Mouse (Mus musculus) C2C12 (cell line): ENCODE results near the gene Cyb5r1. TPM values are rescaled to one million over a fixed set of nuclear protein-coding genes. Genes with fewer than 3 reads are reported as not detected.

Experiments used
- H3K27me3 ChIP-seq: one replicate; pipeline ENCODE4 v1.6.1; 2011; ENCODE audit not compliant: control insufficient read depth, insufficient read depth, insufficient read length
- H3K36me3 ChIP-seq: one replicate; pipeline ENCODE4 v1.6.1; 2011; ENCODE audit not compliant: control insufficient read depth, insufficient read depth
- H3K4me3 ChIP-seq: one replicate; pipeline ENCODE4 v1.5.1; 2011; ENCODE audit warnings: mild to moderate bottlenecking, control low read depth; ENCODE audit not compliant: poor library complexity, insufficient read depth, severe bottlenecking
- H3K79me2 ChIP-seq: one replicate; pipeline ENCODE4 v1.6.1; 2011; ENCODE audit not compliant: control insufficient read depth, insufficient read depth
- H3K79me3 ChIP-seq: one replicate; pipeline ENCODE4 v1.6.1; 2011; ENCODE audit warnings: low read depth, control low read depth
- H3ac ChIP-seq: one replicate; pipeline ENCODE3; 2011; ENCODE audit warnings: low read depth; ENCODE audit not compliant: control insufficient read depth, insufficient read length
- CEBPB ChIP-seq: IDR thresholded peaks from one replicate; pipeline ENCODE4 v1.6.1; 2011; ENCODE audit warnings: low read depth, mild to moderate bottlenecking, control low read depth, moderate library complexity
- CTCF ChIP-seq: IDR thresholded peaks from one replicate; pipeline ENCODE4 v1.5.1; 2011; ENCODE audit not compliant: control insufficient read depth, insufficient read depth, insufficient read length
- FOSL1 ChIP-seq: IDR thresholded peaks from one replicate; pipeline ENCODE4 v1.8.0; 2011; ENCODE audit warnings: mild to moderate bottlenecking, low read length; ENCODE audit not compliant: poor library complexity, insufficient read depth, severe bottlenecking
- MAX ChIP-seq: IDR thresholded peaks from one replicate; pipeline ENCODE4 v1.6.1; 2011; ENCODE audit warnings: mild to moderate bottlenecking, control low read depth
- MYOD1 ChIP-seq: IDR thresholded peaks from one replicate; pipeline ENCODE4 v1.6.1; 2011; ENCODE audit warnings: low read depth; ENCODE audit not compliant: control insufficient read depth, insufficient read length
- MYOG ChIP-seq: IDR thresholded peaks from one replicate; pipeline ENCODE4 v1.6.1; 2011; ENCODE audit not compliant: control insufficient read depth, insufficient read length; ENCODE audit errors: extremely low read depth
- USF1 ChIP-seq: IDR thresholded peaks from one replicate; pipeline ENCODE4 v1.6.1; 2011; ENCODE audit warnings: low read depth, mild to moderate bottlenecking, control low read depth, moderate library complexity
- long read RNA-seq, 2 experiments: library from polyadenylated mRNA; unstranded; transcript quantifications; one replicate each; pipeline ENCODE4 v2.0.0; 2019 to 2020
- polyA plus RNA-seq: library from polyadenylated mRNA; unstranded; fragments of >200 nt; fragmentation: generic; extraction: Trizol; gene quantifications from one replicate; pipeline ENCODE4 v1.2.1, GENCODE M21; 2012; ENCODE audit warnings: missing spikeins

The Cyb5r1 gene
- polyA plus RNA-seq: 68.4 TPM
- long read RNA-seq, experiment 1, transcript Cyb5r1-201 (9 exons, 1,837 nt): major isoform, 55 of 101 reads
- long read RNA-seq, experiment 1, partial matches to known transcripts: 19 of 101 reads
- long read RNA-seq, experiment 1, other reads (novel, unspliced or antisense): 27 of 101 reads
- long read RNA-seq, experiment 2, transcript Cyb5r1-201 (9 exons, 1,837 nt): major isoform, 195 of 277 reads
- long read RNA-seq, experiment 2, partial matches to known transcripts: 37 of 277 reads
- long read RNA-seq, experiment 2, other reads (novel, unspliced or antisense): 39 of 277 reads

GRCm38 (mm10) chr1:134405509-134406413, at the start of gene Cyb5r1:
Gene Cyb5r1, plus strand, starts transcription at chr1:134405559.
- H3K4me3 ChIP-seq: peak within 1 kb of the TSS; percentile 64
- peaks cover 12% of the 10 kb centered on the region for H3K79me2 ChIP-seq
- TF ChIP-seq MYOG: no peak
- no peak for TF ChIP-seq CTCF
- no peak for TF ChIP-seq FOSL1
- TF ChIP-seq CEBPB: no peak
- TF ChIP-seq USF1: no peak
- no peak for TF ChIP-seq MAX
- no peak for TF ChIP-seq MYOD1
- peaks cover 7% of the 10 kb centered on the region for H3K79me3 ChIP-seq
- no peaks in the 10 kb centered on the region for H3K27me3 ChIP-seq
- H3ac ChIP-seq: peak within 1 kb of the TSS; percentile 79
- peaks cover 32% of the 10 kb centered on the region for H3K36me3 ChIP-seq

- TF ChIP-seq CEBPB (no peak), CTCF (no peak), MYOG (no peak), FOSL1 (no peak), MAX (no peak), MYOD1 (no peak), USF1 (no peak)
- H3K36me3 ChIP-seq: peaks cover 77% of the 10 kb centered on the region
- H3K79me2 ChIP-seq: peaks cover 50% of the 10 kb centered on the region
- no peaks in the 10 kb centered on the region for H3K27me3 ChIP-seq
- H3ac ChIP-seq: no peak overlapping the region
- no peak overlapping the region for H3K4me3 ChIP-seq
- peaks cover 39% of the 10 kb centered on the region for H3K79me3 ChIP-seq
Observed at GRCm38 (mm10) chr1:134357461-134357860, 47.9 kb upstream of the Cyb5r1 start.

GRCm38 (mm10) chr1:134360656-134361055, 44.7 kb upstream of the Cyb5r1 start:
- H3ac ChIP-seq: no peak overlapping the region
- H3K79me2 ChIP-seq: peaks cover 50% of the 10 kb centered on the region
- H3K79me3 ChIP-seq: peaks cover 36% of the 10 kb centered on the region
- peak overlapping the region; percentile 68 for H3K4me3 ChIP-seq
- no peaks in the 10 kb centered on the region for H3K27me3 ChIP-seq
- TF ChIP-seq CEBPB: no peak
- no peak for TF ChIP-seq MYOG
- no peak for TF ChIP-seq CTCF
- TF ChIP-seq USF1: peak; percentile 18
- no peak for TF ChIP-seq MAX
- TF ChIP-seq MYOD1: no peak
- peaks cover 46% of the 10 kb centered on the region for H3K36me3 ChIP-seq

GRCm38 (mm10) chr1:134361195-134361856, 44.0 kb upstream of the Cyb5r1 start:
- Histone ChIP-seq H3K27me3 (no peaks in the 10 kb centered on the region), H3K36me3 (peaks cover 39% of the 10 kb centered on the region)
- TF ChIP-seq MAX (no peak), CEBPB (no peak), CTCF (no peak), MYOD1 (no peak), FOSL1 (no peak), MYOG (no peak)

DNA sequence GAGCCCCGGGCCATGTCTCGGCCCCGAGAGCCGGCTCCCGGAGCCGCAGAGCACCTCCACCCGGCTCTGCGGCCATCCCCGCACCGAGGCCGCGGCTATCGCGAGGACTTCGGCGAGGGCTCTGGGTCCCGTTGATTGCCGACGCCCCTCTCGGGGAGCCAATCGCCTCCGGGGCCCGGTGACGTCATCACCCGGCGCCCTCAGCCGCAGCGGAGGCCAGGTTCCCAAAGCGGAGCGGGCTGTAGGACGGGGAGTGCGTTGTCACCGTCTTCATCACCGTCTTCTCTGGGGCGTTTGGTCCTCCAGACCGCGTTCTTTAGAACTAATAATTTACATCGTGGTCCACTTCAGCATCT, 43.5 kb upstream of the Cyb5r1 start, which contains the start of gene Tmem183a:
Gene Tmem183a (minus strand): TSS at position 123 of the 356 bp plus-strand sequence.
- Histone ChIP-seq H3K27me3 (no peaks in the 10 kb centered on the region), H3K79me2 (peaks cover 42% of the 10 kb centered on the region), H3ac (peak within 1 kb of the TSS; percentile 84), H3K4me3 (peak within 1 kb of the TSS; percentile 68), H3K36me3 (peaks cover 36% of the 10 kb centered on the region), H3K79me3 (peaks cover 34% of the 10 kb centered on the region)
- TF ChIP-seq USF1 (no peak), CEBPB (no peak), FOSL1 (no peak), CTCF (no peak), MYOD1 (no peak), MAX (no peak), MYOG (no peak)

More at GRCm38 (mm10) chr1:134361195-134361856, 44.0 kb upstream of the Cyb5r1 start:
- Histone ChIP-seq H3K4me3 (peak overlapping the region; percentile 68), H3K79me2 (peaks cover 47% of the 10 kb centered on the region), H3K79me3 (peaks cover 35% of the 10 kb centered on the region), H3ac (peak overlapping the region; percentile 84)
